Mouse (Mus musculus): ENCODE measurements at regions not wholly inside any gene's neighbourhood (a gene's known extent, or its start where the extent isn't known, plus 50 kb on each side); places are given as distances from the start of the nearest gene placed in this dataset.

- peak; percentile 18 for DNase-seq (ENCODE audit: low spot score)
- H3K27me3 ChIP-seq (ENCODE audit: control insufficient read depth, insufficient read depth, low read length), result no peaks in the 10 kb centered on the region
- no peaks in the 10 kb centered on the region for H3K36me3 ChIP-seq (ENCODE audit: control insufficient read depth, insufficient read depth, low read length)
- H3K9ac ChIP-seq (ENCODE audit: low read length), result no peak overlapping the region
- 37% methylated on average over 7 of the region's 7 CpGs for WGBS
- H3K27ac ChIP-seq (replicated peaks), result no peak overlapping the region
- no peaks in the 10 kb centered on the region for H3K9me3 ChIP-seq (ENCODE audit: control insufficient read depth, low read length)
- no peak for ATAC-seq (ENCODE audit: low FRiP score, low TSS enrichment)
- H3K4me3 ChIP-seq (ENCODE audit: low read depth, low read length), result no peak overlapping the region
- no peaks in the 10 kb centered on the region for H3K4me1 ChIP-seq (replicated peaks; ENCODE audit: control insufficient read depth, insufficient read depth)
- TF ChIP-seq EP300 (optimal IDR thresholded peaks at IDR 0.05) (no peak), CTCF (IDR thresholded peaks at IDR 0.05; ENCODE audit: low read depth) (peak; percentile 81)
- H3K4me2 ChIP-seq (replicated peaks; ENCODE audit: low read depth), result no peak overlapping the region; the same call in 1 of the 2 replicates
These were observed 228.0 kb upstream of the Arrdc4 start for GRCm38 (mm10) chr7:68976813-68977752.

GRCm38 (mm10) chr7:68975956-68976355, 226.9 kb upstream of the Arrdc4 start:
- H3K27me3 ChIP-seq (ENCODE audit: control insufficient read depth, insufficient read depth, low read length), result no peaks in the 10 kb centered on the region
- no peak overlapping the region for H3K4me3 ChIP-seq (ENCODE audit: low read depth, low read length)
- H3K36me3 ChIP-seq (ENCODE audit: control insufficient read depth, insufficient read depth, low read length), result no peaks in the 10 kb centered on the region
- H3K27ac ChIP-seq (replicated peaks), result no peak overlapping the region
- DNase-seq (ENCODE audit: low spot score) (no peak), ATAC-seq (ENCODE audit: low FRiP score, low TSS enrichment) (no peak)
- H3K9ac ChIP-seq (ENCODE audit: low read length), result no peak overlapping the region
- 40% methylated on average over 5 of the region's 5 CpGs for WGBS
- no peaks in the 10 kb centered on the region for H3K4me1 ChIP-seq (replicated peaks; ENCODE audit: control insufficient read depth, insufficient read depth)
- TF ChIP-seq CTCF (IDR thresholded peaks at IDR 0.05; ENCODE audit: low read depth) (no peak), EP300 (optimal IDR thresholded peaks at IDR 0.05) (no peak)
- H3K9me3 ChIP-seq (ENCODE audit: control insufficient read depth, low read length), result no peaks in the 10 kb centered on the region
- H3K4me2 ChIP-seq (replicated peaks; ENCODE audit: low read depth), result no peak overlapping the region

GRCm38 (mm10) chr7:68975580-68975894, 226.5 kb upstream of the Arrdc4 start:
- 81% methylated on average over 2 of the region's 2 CpGs for WGBS
- ATAC-seq (ENCODE audit: low FRiP score, low TSS enrichment), result no peak
- no peak overlapping the region for H3K4me3 ChIP-seq (ENCODE audit: low read depth, low read length)

GRCm38 (mm10) chr7:68974761-68975579, 225.9 kb upstream of the Arrdc4 start:
- WGBS, result 66% methylated on average over 8 of the region's 8 CpGs
- Histone ChIP-seq H3K27ac (replicated peaks) (no peak overlapping the region), H3K9me3 (ENCODE audit: control insufficient read depth, low read length) (no peaks in the 10 kb centered on the region), H3K4me2 (replicated peaks; ENCODE audit: low read depth) (no peak overlapping the region), H3K27me3 (ENCODE audit: control insufficient read depth, insufficient read depth, low read length) (no peaks in the 10 kb centered on the region), H3K36me3 (ENCODE audit: control insufficient read depth, insufficient read depth, low read length) (no peaks in the 10 kb centered on the region), H3K4me3 (ENCODE audit: low read depth, low read length) (no peak overlapping the region), H3K4me1 (replicated peaks; ENCODE audit: control insufficient read depth, insufficient read depth) (no peaks in the 10 kb centered on the region), H3K9ac (ENCODE audit: low read length) (no peak overlapping the region)
- ATAC-seq (ENCODE audit: low FRiP score, low TSS enrichment), result no peak
- TF ChIP-seq EP300 (optimal IDR thresholded peaks at IDR 0.05) (no peak), CTCF (IDR thresholded peaks at IDR 0.05; ENCODE audit: low read depth) (no peak)
- no peak for DNase-seq (ENCODE audit: low spot score)

More at GRCm38 (mm10) chr7:68975580-68975894, 226.5 kb upstream of the Arrdc4 start:
- Histone ChIP-seq H3K9ac (ENCODE audit: low read length) (no peak overlapping the region), H3K4me2 (replicated peaks; ENCODE audit: low read depth) (no peak overlapping the region), H3K27ac (replicated peaks) (no peak overlapping the region), H3K4me1 (replicated peaks; ENCODE audit: control insufficient read depth, insufficient read depth) (no peaks in the 10 kb centered on the region), H3K9me3 (ENCODE audit: control insufficient read depth, low read length) (no peaks in the 10 kb centered on the region), H3K27me3 (ENCODE audit: control insufficient read depth, insufficient read depth, low read length) (no peaks in the 10 kb centered on the region), H3K36me3 (ENCODE audit: control insufficient read depth, insufficient read depth, low read length) (no peaks in the 10 kb centered on the region)
- no peak for TF ChIP-seq EP300 (optimal IDR thresholded peaks at IDR 0.05)
- no peak for TF ChIP-seq CTCF (IDR thresholded peaks at IDR 0.05; ENCODE audit: low read depth)
- no peak for DNase-seq (ENCODE audit: low spot score)

GRCm38 (mm10) chr7:68945886-68946863, 197.1 kb upstream of the Arrdc4 start:
- Histone ChIP-seq H3K27me3 (ENCODE audit: control insufficient read depth, insufficient read depth, low read length) (no peaks in the 10 kb centered on the region), H3K27ac (replicated peaks) (no peak overlapping the region), H3K4me1 (replicated peaks; ENCODE audit: control insufficient read depth, insufficient read depth) (no peaks in the 10 kb centered on the region), H3K9ac (ENCODE audit: low read length) (no peak overlapping the region), H3K4me3 (ENCODE audit: low read depth, low read length) (no peak overlapping the region), H3K9me3 (ENCODE audit: control insufficient read depth, low read length) (no peaks in the 10 kb centered on the region), H3K4me2 (replicated peaks; ENCODE audit: low read depth) (no peak overlapping the region), H3K36me3 (ENCODE audit: control insufficient read depth, insufficient read depth, low read length) (no peaks in the 10 kb centered on the region)
- WGBS, result 53% methylated on average over 6 of the region's 6 CpGs
- no peak for ATAC-seq (ENCODE audit: low FRiP score, low TSS enrichment)
- DNase-seq (ENCODE audit: low spot score), result no peak
- no peak for TF ChIP-seq CTCF (IDR thresholded peaks at IDR 0.05; ENCODE audit: low read depth)
- no peak for TF ChIP-seq EP300 (optimal IDR thresholded peaks at IDR 0.05)
